Mouse (Mus musculus) stomach, postnatal 0 days (tissue): ENCODE results near the gene Gse1. TPM values are rescaled to one million over a fixed set of nuclear protein-coding genes. Genes with fewer than 3 reads are reported as not detected.
"Not testable (repeated sequence)": the region's sequence is repeated elsewhere in the genome, so short reads cannot be mapped to it uniquely, and the experiment has no call there.

ENCODE experiments used
- ATAC-seq: fragments of 200-750 bp; cut with Nextera tagmentation; 2 replicates; pipeline ENCODE4 v1.8.0; 2017; ENCODE audit not compliant: low FRiP score, low TSS enrichment
- DNase-seq: peaks from one replicate; pipeline ENCODE4 v3.0.0-alpha.2; 2016; ENCODE audit warnings: low spot score
- H3K27ac ChIP-seq: fragments of 300-500 bp; sonication (generic); replicated peaks from 2 replicates; pipeline ENCODE4 v1.5.1; 2014; ENCODE audit warnings: mild to moderate bottlenecking, control low read depth
- H3K27me3 ChIP-seq: fragments of 300-500 bp; sonication (generic); 2 replicates; pipeline ENCODE4 v1.6.1; 2014; ENCODE audit warnings: low read length; ENCODE audit not compliant: control insufficient read depth, insufficient read depth
- H3K36me3 ChIP-seq: fragments of 300-500 bp; sonication (generic); 2 replicates; pipeline ENCODE4 v1.6.1; 2014; ENCODE audit warnings: low read length, mixed read lengths; ENCODE audit not compliant: control insufficient read depth, insufficient read depth
- H3K4me1 ChIP-seq: fragments of 300-500 bp; sonication (generic); replicated peaks from 2 replicates; pipeline ENCODE4 v1.6.1; 2014; ENCODE audit warnings: antibody characterized with exemption; ENCODE audit not compliant: control insufficient read depth, insufficient read depth
- H3K4me2 ChIP-seq: fragments of 300-500 bp; sonication (generic); replicated peaks from 2 replicates; pipeline ENCODE4 v1.6.1; 2014; ENCODE audit warnings: low read depth, mild to moderate bottlenecking, control low read depth, moderate library complexity
- H3K4me3 ChIP-seq: fragments of 300-500 bp; sonication (generic); 2 replicates; pipeline ENCODE4 v1.5.1; 2014; ENCODE audit warnings: low read depth, low read length, control low read depth
- H3K9ac ChIP-seq: fragments of 300-500 bp; sonication (generic); 2 replicates; pipeline ENCODE4 v1.6.1; 2014; ENCODE audit warnings: mild to moderate bottlenecking, low read length, control low read depth, mixed read lengths
- H3K9me3 ChIP-seq: fragments of 300-500 bp; sonication (generic); 2 replicates; pipeline ENCODE4 v1.6.1; 2016; ENCODE audit warnings: low read length; ENCODE audit not compliant: control insufficient read depth
- CTCF ChIP-seq: IDR thresholded peaks from 2 replicates; pipeline ENCODE4 v1.5.1; 2016; ENCODE audit warnings: antibody characterized with exemption, low read depth, mild to moderate bottlenecking, moderate library complexity
- EP300 ChIP-seq: optimal IDR thresholded peaks from 2 replicates; pipeline ENCODE3; 2016; ENCODE audit warnings: antibody characterized with exemption
- WGBS: fragments of 180-500 bp; shearing (Covaris S2); extraction: QIAGEN DNeasy Blood & Tissue Kit; methylation state at CpG from one replicate; pipeline ENCODE4 v1.1.7; 2014; 5-methylcytosine and 5-hydroxymethylcytosine counted together
- polyA plus RNA-seq: library from polyadenylated mRNA; unstranded; fragments of >200 nt; fragmentation: Nextera tagmentation; extraction: Ambion mirVana; gene quantifications from 2 replicates; pipeline ENCODE4 v1.2.1, GENCODE M21; 2015

The Gse1 gene
- polyA plus RNA-seq, 1 experiment from 2014 or later = 6.4 TPM

DNA sequence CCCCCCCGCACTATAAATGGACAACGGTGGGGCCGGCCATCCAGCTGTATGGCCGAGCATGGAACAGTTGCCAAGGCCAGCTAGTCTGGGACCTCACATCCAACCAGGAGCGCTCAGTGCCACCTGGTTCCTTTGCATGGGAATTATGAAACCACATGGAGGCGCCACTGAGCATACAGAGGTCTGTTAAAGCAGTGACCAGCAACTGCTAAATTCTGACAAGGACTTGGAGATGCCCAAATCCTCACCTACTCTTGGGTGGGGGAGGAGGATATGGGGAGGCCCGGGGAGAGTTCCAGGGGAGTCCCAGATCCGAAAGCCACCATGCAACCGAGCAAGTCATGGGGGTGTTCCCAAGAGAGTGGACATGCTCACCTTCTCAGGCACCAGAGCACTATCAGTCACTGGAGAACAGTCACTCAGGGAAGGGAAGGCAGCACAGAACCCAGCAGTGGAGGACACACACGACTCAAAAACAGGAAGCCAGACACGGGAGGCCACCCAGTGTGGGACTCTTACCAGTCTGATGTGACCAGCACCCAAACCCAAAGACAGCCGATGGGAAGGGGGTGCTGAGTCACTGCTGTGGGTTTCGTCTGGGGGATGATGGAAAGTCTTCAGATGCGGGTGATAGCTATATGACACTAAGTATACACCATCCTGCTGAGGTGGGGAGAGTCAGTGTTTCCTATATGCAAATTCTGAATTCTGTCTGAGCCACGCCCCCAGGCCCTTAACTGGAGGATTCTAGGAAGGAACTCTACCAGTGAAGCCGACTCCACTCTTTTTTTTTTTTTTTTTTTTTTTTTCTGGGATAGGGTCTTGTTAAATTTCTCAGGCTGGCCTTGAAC, 104.3 kb downstream of the Gse1 start:
- Histone ChIP-seq H3K4me1 (peaks cover 6% of the 10 kb centered on the region; the same call in 1 of the 2 replicates), H3K4me3 (no peak overlapping the region), H3K27me3 (no peaks in the 10 kb centered on the region), H3K9ac (no peak overlapping the region), H3K9me3 (no peaks in the 10 kb centered on the region), H3K27ac (no peak overlapping the region), H3K36me3 (no peaks in the 10 kb centered on the region), H3K4me2 (no peak overlapping the region)
- TF ChIP-seq CTCF (peak; percentile 67), EP300 (no peak)
- DNase-seq (peak; percentile 52), ATAC-seq (no peak)
- 72% methylated on average over 16 of the region's 16 CpGs for WGBS

DNA sequence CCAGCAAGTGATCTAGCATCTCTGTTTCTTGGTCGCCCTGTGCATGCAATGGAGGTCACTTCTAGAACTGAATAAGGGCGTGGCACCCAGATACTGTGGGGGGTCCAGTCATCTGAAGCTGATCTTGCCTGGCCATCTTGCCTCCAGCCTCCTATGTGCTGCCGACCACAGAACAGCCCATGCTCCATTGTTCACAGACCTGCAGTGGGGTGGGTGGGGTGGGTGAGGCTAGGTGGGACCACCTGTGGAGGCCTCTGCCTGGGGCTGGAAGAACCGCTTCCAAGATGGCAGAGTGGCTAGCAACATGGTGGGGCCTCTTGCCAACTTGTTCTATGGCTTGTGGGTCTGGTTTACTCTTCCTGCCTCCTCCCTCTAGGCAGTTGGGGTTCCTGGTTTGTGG, 105.4 kb downstream of the Gse1 start:
- DNase-seq (no peak), ATAC-seq (no peak)

DNA sequence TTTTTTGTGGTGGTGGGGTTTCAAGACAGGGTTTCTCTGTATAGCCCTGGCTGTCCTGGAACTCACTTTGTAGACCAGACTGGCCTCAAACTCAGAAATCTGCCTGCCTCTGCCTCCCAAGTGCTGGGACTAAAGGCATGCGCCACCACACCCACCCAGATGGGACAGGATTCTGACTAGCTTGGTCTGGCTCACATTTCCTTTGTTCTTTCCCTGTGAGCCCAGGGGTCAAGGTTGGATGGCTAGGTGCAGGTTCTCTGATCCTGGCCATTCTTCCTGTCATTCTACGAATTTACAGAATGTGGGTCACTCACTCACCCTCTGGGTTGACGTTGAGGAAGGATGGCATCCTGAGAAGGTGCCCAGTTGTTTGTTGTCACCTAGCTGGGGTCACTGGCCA, 106.0 kb downstream of the Gse1 start:
- H3K36me3 ChIP-seq, H3K4me2 ChIP-seq, H3K9ac ChIP-seq, H3K27me3 ChIP-seq, H3K9me3 ChIP-seq, H3K4me1 ChIP-seq, H3K4me3 ChIP-seq, DNase-seq, ATAC-seq: not testable (repeated sequence)
- 0 out of 2 replicates have a peak overlapping the region, but pooled peaks have one; percentile 1 for H3K27ac ChIP-seq
- WGBS = 88% methylated on average over 3 of the region's 3 CpGs

More for the DNA sequence above, 105.4 kb downstream of the Gse1 start:
- 86% methylated on average over 4 of the region's 4 CpGs for WGBS
- Histone ChIP-seq H3K36me3 (no peaks in the 10 kb centered on the region), H3K27me3 (no peaks in the 10 kb centered on the region), H3K4me2 (no peak overlapping the region), H3K27ac (no peak overlapping the region), H3K9me3 (no peaks in the 10 kb centered on the region), H3K4me3 (no peak overlapping the region), H3K4me1 (peaks cover 6% of the 10 kb centered on the region; the same call in 1 of the 2 replicates), H3K9ac (no peak overlapping the region)
- TF ChIP-seq CTCF (no peak), EP300 (no peak)

DNA sequence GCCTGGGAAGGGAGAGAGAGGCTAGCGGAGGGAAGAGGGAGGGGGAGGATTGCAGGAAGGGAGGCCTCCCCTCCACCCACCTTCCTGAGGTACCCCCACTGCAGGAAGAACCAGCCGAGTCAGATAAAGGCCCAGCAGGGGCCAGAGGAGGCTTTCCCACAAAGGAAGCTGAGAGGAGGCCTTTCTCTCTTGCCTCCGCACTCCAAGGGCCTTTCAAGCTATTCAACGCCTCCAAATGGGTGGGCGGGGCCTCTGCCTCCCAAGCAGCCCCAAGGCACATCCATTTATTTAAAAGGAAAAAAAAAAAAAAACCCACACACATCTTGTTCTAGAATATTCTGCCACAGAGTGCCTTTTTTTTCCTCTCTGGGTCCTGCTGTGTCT, 106.6 kb downstream of the Gse1 start:
- 17% methylated on average over 5 of the region's 5 CpGs for WGBS
- Histone ChIP-seq H3K4me1 (peaks cover 6% of the 10 kb centered on the region; the same call in 1 of the 2 replicates), H3K27ac (peak overlapping the region; percentile 65; the same call in 1 of the 2 replicates), H3K4me3 (no peak overlapping the region), H3K9me3 (no peaks in the 10 kb centered on the region), H3K9ac (no peak overlapping the region), H3K27me3 (no peaks in the 10 kb centered on the region), H3K4me2 (no peak overlapping the region; the same call in 1 of the 2 replicates), H3K36me3 (no peaks in the 10 kb centered on the region)
- TF ChIP-seq EP300 (no peak), CTCF (no peak)
- DNase-seq (peak; percentile 36), ATAC-seq (no peak)

DNA sequence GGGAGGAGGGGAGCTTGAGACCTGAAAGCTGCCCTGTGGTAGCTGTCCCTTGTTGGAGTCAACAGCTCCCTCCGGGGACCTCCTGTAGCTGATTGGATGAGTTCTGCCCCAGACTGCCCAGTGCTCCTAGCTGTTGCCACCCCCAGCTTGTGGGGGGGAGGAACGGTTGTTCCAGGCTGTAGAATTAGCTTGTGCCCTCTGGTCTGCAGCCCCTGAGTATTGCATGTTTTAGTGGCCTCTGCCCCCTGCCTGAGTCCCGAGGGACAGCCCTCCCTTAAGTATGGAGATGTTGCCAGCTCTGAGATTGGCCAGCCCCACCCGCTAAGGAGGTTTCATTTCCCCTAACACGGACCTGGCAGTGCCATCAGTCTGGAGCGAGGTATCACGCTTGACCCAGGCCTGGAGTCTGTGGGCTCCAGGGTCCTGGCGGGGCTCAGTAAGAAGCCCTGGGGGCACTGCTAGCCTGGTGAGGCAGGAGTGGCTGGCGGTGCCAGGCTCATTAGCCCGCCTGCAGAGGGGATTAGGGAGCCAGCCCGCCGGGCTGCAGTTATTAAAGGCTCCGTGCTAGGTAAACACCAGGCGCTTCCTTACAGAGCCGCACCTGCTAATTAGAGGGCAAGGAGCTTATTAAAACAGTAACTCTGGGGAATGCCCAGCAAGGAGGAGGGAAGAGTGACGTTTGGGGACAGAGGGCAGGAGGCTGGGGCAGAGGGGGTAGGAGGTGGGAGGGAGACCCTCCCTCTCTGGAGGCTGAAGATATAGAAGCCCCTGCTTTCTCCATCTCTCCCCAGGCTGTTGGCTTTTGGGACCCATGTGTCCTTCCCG, 107.2 kb downstream of the Gse1 start:
- no peaks in the 10 kb centered on the region for H3K36me3 ChIP-seq
- H3K27me3 ChIP-seq = no peaks in the 10 kb centered on the region
- ATAC-seq (peak; percentile 51), DNase-seq (peak; percentile 63)
- peak overlapping the region; percentile 65; the same call in 1 of the 2 replicates for H3K27ac ChIP-seq
- no peak for TF ChIP-seq EP300
- TF ChIP-seq CTCF = peak; percentile 2; the same call in 1 of the 2 replicates
- no peak overlapping the region for H3K9ac ChIP-seq
- WGBS = 17% methylated on average over 17 of the region's 17 CpGs
- H3K4me3 ChIP-seq = peak overlapping the region; percentile 17
- H3K4me2 ChIP-seq = peak overlapping the region; percentile 47
- no peaks in the 10 kb centered on the region for H3K9me3 ChIP-seq
- H3K4me1 ChIP-seq = peaks cover 6% of the 10 kb centered on the region; the same call in 1 of the 2 replicates
